Mouse (Mus musculus) liver, adult 2 months (tissue): ENCODE results near the gene Morn3. TPM values are rescaled to one million over a fixed set of nuclear protein-coding genes. Genes with fewer than 3 reads are reported as not detected.

Experiments used
- DNase-seq: peaks from one replicate; pipeline ENCODE4 v3.0.0-alpha.2; 2011; ENCODE audit warnings: low read depth, low spot score; ENCODE audit errors: extremely low read depth
- H3K27ac ChIP-seq: fragments of 200-500 bp; replicated peaks from 2 replicates; pipeline ENCODE4 v1.5.1; 2012; ENCODE audit warnings: low read depth, mild to moderate bottlenecking, control low read depth, inconsistent platforms, low read length; ENCODE audit not compliant: insufficient read depth
- H3K27me3 ChIP-seq: fragments of 200-500 bp; 2 replicates; pipeline ENCODE4 v1.6.1; 2012; ENCODE audit warnings: mild to moderate bottlenecking, moderate library complexity, low read length, inconsistent platforms; ENCODE audit not compliant: control insufficient read depth, insufficient read depth
- H3K36me3 ChIP-seq: fragments of 200-500 bp; 2 replicates; pipeline ENCODE4 v1.6.1; 2012; ENCODE audit warnings: low read length, inconsistent platforms; ENCODE audit not compliant: control insufficient read depth, insufficient read depth
- H3K4me1 ChIP-seq: fragments of 200-500 bp; 2 replicates; pipeline ENCODE4 v1.6.1; 2011; ENCODE audit warnings: low read length; ENCODE audit not compliant: control insufficient read depth, insufficient read depth
- H3K4me3 ChIP-seq: fragments of 200-500 bp; 2 replicates; pipeline ENCODE4 v1.5.1; 2011; ENCODE audit warnings: low read depth, mild to moderate bottlenecking, control low read depth, low read length, moderate library complexity; ENCODE audit not compliant: insufficient read depth
- H3K79me2 ChIP-seq: fragments of 200-500 bp; 2 replicates; pipeline ENCODE4 v1.6.1; 2012; ENCODE audit warnings: inconsistent platforms, mild to moderate bottlenecking, low read length, moderate library complexity; ENCODE audit not compliant: control insufficient read depth, insufficient read depth
- H3K9ac ChIP-seq: fragments of 200-500 bp; 2 replicates; pipeline ENCODE4 v1.6.1; 2012; ENCODE audit warnings: low read depth, mild to moderate bottlenecking, control low read depth, inconsistent platforms, low read length
- CTCF ChIP-seq: fragments of 200-500 bp; IDR thresholded peaks from 2 replicates; pipeline ENCODE4 v1.5.1; 2011; ENCODE audit warnings: low read depth, low read length, control low read depth
- POLR2A ChIP-seq: fragments of 200-500 bp; IDR thresholded peaks from 2 replicates; pipeline ENCODE4 v1.6.1; 2011; ENCODE audit warnings: low read length, control low read depth; ENCODE audit not compliant: insufficient read depth; ENCODE audit errors: extremely low read depth
- WGBS: fragments of 180-500 bp; shearing (Covaris S2); methylation state at CpG from one replicate; pipeline ENCODE4 v1.1.7; 2018; 5-methylcytosine and 5-hydroxymethylcytosine counted together
- polyA plus RNA-seq: library from polyadenylated mRNA; depleted of rRNA; stranded (reverse); fragments of >200 nt; gene quantifications from 2 replicates; pipeline ENCODE4 v1.2.3, GENCODE M21; 2012
- total RNA-seq: library from RNA; depleted of rRNA; stranded (reverse); fragments of >200 nt; gene quantifications from 2 replicates; pipeline ENCODE4 v1.2.3, GENCODE M21; 2014

The Morn3 gene
- total and polyA plus RNA-seq, 2 experiments: not detected

DNA sequence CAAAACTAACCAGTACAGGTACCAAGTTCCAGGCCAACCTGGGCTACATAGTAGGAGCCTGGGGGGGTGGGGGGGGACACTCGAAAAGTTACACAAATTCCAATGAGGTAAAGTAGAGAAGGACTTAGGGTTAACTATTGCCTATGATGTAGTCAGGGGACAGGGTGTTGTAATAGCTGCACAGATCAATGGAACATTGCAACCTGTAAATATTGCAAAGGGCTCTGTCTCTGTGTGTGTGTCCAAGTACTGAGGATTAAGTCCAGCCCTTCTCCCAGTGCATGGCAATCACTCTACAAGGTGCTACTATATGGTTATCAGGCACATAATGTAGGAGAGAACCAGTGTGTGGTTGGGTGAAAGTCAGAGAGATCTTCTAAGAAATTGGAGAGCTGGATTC is 45.9 kb downstream of the Morn3 start:
- Histone ChIP-seq H3K79me2 (no peaks in the 10 kb centered on the region), H3K27me3 (no peaks in the 10 kb centered on the region), H3K4me3 (no peak overlapping the region), H3K9ac (0 out of 2 replicates have a peak overlapping the region, but pooled peaks have one; percentile 7), H3K27ac (peak overlapping the region; percentile 88), H3K36me3 (no peaks in the 10 kb centered on the region), H3K4me1 (peaks cover 8% of the 10 kb centered on the region)
- TF ChIP-seq POLR2A (no peak), CTCF (no peak)
- peak; percentile 99 for DNase-seq
- WGBS: 9% methylated on average over 1 of the region's 1 CpGs

DNA sequence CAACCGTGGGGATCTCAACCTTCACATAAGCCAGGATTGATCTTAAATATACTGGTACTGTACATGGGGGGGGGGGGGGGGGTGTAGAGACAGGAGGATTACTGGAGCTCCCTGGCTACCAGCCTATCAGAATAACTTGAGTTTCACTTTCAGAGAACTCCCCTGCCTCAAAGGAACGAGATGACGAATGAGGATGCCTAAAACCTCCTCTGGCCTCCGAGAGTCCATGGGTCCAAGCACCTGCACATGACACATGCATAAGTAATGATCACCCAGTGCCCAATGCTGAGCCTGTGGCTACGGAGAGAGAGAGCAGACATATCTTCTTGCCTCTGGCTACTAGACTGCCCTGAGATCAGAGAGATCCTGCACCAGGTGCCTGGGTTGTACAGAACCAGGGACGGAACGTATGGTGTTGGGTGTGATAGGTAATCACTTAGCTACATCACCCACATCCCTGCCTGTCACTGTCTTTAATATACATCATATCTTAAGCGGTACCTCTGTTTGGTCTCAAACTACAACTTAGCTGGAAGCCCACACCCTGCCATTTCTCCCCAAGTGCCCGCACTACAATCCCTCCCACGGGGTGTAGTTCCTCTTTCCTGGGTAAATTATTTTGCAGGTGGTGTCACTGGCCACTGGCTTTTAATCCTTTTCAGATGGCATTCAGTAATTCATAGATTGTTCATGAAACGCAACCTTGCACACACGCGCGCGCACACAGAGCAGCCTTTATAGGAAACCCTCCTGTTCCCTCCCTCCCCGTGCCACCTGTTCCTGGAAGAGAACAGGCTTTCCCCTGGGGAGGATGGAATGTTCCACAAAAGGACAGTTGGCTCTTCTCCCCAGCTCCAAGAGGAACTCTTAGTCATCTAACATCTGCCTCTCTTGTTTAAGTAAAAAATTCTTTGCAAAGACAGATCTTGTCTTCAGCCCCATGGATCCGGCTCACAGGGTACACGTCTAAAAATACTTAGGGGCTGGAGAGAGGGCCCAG is 49.3 kb downstream of the Morn3 start:
- Histone ChIP-seq H3K79me2 (no peaks in the 10 kb centered on the region), H3K4me1 (peaks cover 6% of the 10 kb centered on the region), H3K36me3 (no peaks in the 10 kb centered on the region), H3K27me3 (no peaks in the 10 kb centered on the region), H3K27ac (no peak overlapping the region), H3K9ac (no peak overlapping the region), H3K4me3 (no peak overlapping the region)
- WGBS: 89% methylated on average over 18 of the region's 18 CpGs
- TF ChIP-seq POLR2A: no peak
- DNase-seq: no peak

GRCm38 (mm10) chr5:122994910-122995309 is 51.9 kb downstream of the Morn3 start:
- Histone ChIP-seq H3K4me3 (no peak overlapping the region), H3K9ac (no peak overlapping the region), H3K4me1 (no peaks in the 10 kb centered on the region), H3K27me3 (no peaks in the 10 kb centered on the region), H3K36me3 (no peaks in the 10 kb centered on the region), H3K27ac (no peak overlapping the region), H3K79me2 (no peaks in the 10 kb centered on the region)
- TF ChIP-seq POLR2A (no peak), CTCF (no peak)
- no peak for DNase-seq
- WGBS: 4% methylated on average over 1 of the region's 1 CpGs

- WGBS: 11% methylated on average over 5 of the region's 5 CpGs
- no peak overlapping the region for H3K27ac ChIP-seq
- H3K4me3 ChIP-seq: no peak overlapping the region
- H3K79me2 ChIP-seq: no peaks in the 10 kb centered on the region
- no peaks in the 10 kb centered on the region for H3K27me3 ChIP-seq
- DNase-seq: peak; percentile 98
- H3K9ac ChIP-seq: no peak overlapping the region
- H3K36me3 ChIP-seq: no peaks in the 10 kb centered on the region
- TF ChIP-seq POLR2A (no peak), CTCF (no peak)
- H3K4me1 ChIP-seq: no peaks in the 10 kb centered on the region
These were observed 52.4 kb downstream of the Morn3 start for GRCm38 (mm10) chr5:122994303-122994846.

DNA sequence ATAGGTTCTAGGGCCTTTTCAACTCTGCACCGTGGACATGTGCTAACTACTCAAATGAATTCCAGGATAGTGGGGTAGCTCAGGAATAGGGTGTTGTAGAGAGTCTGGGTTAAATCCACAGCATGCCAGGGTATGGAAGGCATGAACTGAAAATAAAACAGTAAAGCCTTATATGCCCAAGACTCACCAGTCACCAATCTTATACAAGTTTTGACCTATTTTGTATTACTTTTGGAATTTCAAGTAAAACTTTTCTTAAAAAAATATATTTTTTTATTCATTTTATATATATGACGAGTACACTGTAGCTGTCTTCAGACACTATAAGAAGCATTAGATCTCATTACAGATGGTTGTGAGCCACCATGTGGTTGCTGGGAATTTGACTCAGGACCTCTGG is 53.0 kb downstream of the Morn3 start:
- no peak overlapping the region for H3K27ac ChIP-seq
- 64% methylated on average over 2 of the region's 2 CpGs for WGBS
- H3K4me1 ChIP-seq: no peaks in the 10 kb centered on the region
- H3K4me3 ChIP-seq: no peak overlapping the region
- no peaks in the 10 kb centered on the region for H3K36me3 ChIP-seq
- H3K79me2 ChIP-seq: no peaks in the 10 kb centered on the region
- DNase-seq: no peak
- no peaks in the 10 kb centered on the region for H3K27me3 ChIP-seq
- TF ChIP-seq CTCF (no peak), POLR2A (no peak)
- no peak overlapping the region for H3K9ac ChIP-seq

DNA sequence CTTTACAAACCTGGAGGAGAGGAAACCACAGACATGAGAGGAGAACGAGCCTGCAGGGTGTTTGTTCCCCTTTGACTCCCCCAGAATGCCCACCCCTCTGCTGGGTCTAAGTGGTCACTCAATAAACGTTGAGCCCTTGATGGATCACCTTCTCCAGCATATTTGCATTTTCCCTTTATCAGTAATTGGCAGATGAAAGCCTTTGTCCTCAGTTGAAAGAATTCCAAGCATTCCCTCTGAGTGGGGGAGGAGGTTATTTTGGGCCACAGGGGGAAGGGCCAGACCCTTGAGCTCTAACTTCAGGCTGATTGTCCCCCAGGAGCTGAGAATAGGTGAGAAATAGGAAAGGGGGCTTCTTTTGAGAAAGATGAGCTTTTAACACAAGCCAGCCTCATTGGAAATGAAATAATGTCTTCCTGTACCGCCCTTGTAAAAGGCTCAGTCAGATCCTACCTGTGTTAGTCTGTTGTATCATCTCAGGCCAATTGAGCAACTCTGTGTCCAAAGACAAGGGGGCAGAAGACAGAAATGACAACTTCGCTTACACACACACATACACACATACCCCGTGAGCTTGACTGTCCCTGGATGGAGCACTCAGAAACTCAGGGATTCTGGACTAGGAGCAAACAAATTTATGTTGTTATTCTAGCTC is 55.3 kb downstream of the Morn3 start:
- H3K36me3 ChIP-seq: no peaks in the 10 kb centered on the region
- 60% methylated on average over 5 of the region's 5 CpGs for WGBS
- no peaks in the 10 kb centered on the region for H3K4me1 ChIP-seq
- H3K27ac ChIP-seq: no peak overlapping the region
- no peak for DNase-seq
- no peaks in the 10 kb centered on the region for H3K27me3 ChIP-seq
- TF ChIP-seq CTCF: no peak
- TF ChIP-seq POLR2A: no peak
- no peak overlapping the region for H3K9ac ChIP-seq
- no peak overlapping the region for H3K4me3 ChIP-seq
- H3K79me2 ChIP-seq: no peaks in the 10 kb centered on the region
